Mouse (Mus musculus): ENCODE results near the gene Gm10778. TPM values are rescaled to one million over a fixed set of nuclear protein-coding genes. Genes with fewer than 3 reads are reported as not detected.

Gm10778 gene
- 0.22 TPM in 1 of 2 replicates, not detected in the other for polyA plus RNA-seq (2012; ENCODE audit: low replicate concordance)

DNA sequence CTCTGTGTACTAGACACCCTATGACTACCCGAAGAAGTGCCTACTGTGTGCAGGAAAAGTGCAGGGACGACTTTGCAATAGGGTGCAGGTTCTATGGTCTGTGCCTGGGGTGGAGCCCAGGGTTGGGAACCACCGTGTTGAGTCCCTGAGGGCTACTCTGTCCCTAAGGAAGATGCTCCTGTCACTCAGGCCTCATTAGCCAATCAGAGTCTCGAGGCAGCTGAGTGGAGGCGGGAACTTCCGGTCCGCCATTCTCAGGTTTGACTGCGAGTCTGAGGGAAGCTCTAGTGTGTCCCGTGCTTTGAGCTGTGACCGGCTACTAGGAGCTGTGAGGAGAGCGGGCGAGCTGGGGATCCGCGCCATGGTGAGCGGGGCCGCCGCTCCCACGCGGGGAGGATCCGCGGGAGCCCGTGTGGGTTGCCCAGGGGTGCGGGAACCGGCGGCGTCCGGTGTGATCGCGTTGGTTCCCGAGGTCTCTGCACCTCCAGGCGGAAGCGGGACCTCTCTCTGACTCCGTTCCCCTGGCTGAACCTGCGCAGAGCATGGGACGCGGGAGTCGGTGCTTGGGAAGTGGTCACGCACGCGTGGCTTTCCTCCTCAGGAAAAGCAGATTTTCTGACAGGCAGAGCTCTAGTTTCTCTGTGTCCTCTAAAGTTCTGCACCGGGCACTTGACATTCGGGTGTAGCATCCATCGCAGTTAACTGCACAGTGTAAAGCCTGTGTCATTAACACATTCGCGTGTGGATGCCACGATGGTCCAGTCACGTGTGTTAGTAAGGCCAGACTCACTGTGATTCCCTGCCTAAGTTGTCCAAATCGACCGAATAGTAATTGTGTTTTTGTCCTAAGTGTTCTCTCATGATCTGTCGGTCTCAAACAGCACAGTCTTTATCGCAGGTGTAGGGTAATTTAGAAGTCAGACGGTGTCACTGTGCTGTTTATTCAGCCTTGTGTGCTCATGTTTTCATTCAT is at the start of gene Gm10778:
Gm10778 (plus strand) TSS at position 257 of the 973 bp plus-strand sequence.

GRCm38 (mm10) chr10:81600738-81601203 is 48.1 kb upstream of the Gm10778 start, which contains the start of gene Tle6:
Gene Tle6, minus strand, starts transcription at chr10:81601073.

DNA sequence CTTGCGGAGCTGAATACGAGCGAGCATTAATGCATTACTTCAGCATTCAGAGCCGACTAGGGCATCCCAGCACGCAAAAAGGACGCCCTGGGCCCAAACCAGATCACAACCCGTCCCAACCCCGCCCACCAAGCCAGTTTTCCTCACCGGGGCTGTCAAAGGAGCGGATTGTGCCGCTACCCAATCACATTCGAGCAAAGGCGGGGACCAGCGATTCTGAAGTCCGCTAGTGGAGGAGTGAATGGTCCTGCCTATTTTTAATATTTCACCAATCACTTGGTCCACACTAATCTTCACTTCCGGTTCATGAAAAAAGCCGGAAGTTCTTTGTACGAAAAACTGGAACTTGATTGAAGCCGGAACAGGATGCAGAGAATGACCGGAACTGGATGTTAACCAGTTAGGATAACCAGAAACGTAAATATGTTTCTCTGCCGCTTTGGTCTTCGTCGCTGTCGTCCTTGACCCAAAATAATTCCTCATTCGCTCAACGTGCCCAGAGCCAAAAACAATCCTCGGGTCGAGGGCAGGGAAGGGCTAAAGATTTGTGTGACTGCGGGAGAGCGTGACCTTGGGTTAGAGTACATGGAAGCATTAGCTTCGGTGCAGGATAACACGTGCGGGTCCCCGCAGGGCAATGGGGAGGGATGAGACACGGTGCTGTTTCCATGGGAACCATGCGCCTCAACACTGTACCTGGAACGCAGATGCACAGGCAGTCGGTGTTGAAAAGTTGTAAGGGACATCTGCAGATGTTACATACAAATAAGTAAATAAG is 42.7 kb upstream of the Gm10778 start, which contains the start of gene BC025920:
BC025920 (plus strand) TSS at position 297 of the 778 bp plus-strand sequence.

GRCm38 (mm10) chr10:81626994-81627835 is 21.6 kb upstream of the Gm10778 start, which contains the start of gene Sirt6:
Gene Sirt6, minus strand, starts transcription at chr10:81627797.

DNA sequence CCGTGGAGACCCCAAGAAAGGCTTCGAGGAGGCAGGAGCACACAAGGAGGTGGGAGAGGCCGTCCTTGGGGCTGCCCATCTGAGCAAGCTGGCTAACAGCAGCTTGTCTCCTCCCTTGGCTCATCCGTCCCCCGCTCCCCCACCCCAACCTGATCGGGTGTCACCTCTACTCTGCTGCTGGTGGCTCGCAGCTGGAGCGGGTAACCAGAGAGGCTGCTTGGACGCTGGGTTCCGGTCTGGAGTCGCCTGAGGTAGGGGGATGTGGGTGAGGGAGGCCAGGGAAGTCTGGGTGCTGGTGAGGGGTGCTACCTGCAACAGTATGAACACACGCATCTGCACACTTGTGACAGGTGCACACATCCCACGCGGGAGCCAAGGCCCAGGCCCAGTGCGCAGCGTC is 20.5 kb upstream of the Gm10778 start, which contains the start of gene Ankrd24:
Ankrd24 (plus strand) TSS at position 151 of the 400 bp plus-strand sequence.

GRCm38 (mm10) chr10:81704531-81705301 is 55.9 kb downstream of the Gm10778 start, which contains the start of gene Zfp433:
Gene Zfp433, plus strand, starts transcription at chr10:81704825.

Other genes with a start within 250 kb of the Gm10778 start
- gene Nfic, start 193.4 kb upstream of the Gm10778 start, polyA plus RNA-seq (2012; ENCODE audit: low replicate concordance) = 206 and 375 TPM in 2 replicates
- 0.23 and 0.60 TPM in 2 replicates for gene Celf5, start 166.3 kb upstream of the Gm10778 start, polyA plus RNA-seq (2012; ENCODE audit: low replicate concordance)
- gene Ncln, start 152.7 kb upstream of the Gm10778 start, polyA plus RNA-seq (2012; ENCODE audit: low replicate concordance) = 296 and 494 TPM in 2 replicates
- 34.9 and 78.0 TPM in 2 replicates for gene S1pr4, start 148.9 kb upstream of the Gm10778 start, polyA plus RNA-seq (2012; ENCODE audit: low replicate concordance)
- gene Gna15, start 124.8 kb upstream of the Gm10778 start, polyA plus RNA-seq (2012; ENCODE audit: low replicate concordance) = 30.2 and 35.0 TPM in 2 replicates
- 21.9 and 22.6 TPM in 2 replicates for gene Gna11, start 103.9 kb upstream of the Gm10778 start, polyA plus RNA-seq (2012; ENCODE audit: low replicate concordance)
- gene Aes, start 89.6 kb upstream of the Gm10778 start, polyA plus RNA-seq (2012; ENCODE audit: low replicate concordance) = 1,673 and 2,193 TPM in 2 replicates
- 4.1 and 5.9 TPM in 2 replicates for gene Tle2, start 74.5 kb upstream of the Gm10778 start, polyA plus RNA-seq (2012; ENCODE audit: low replicate concordance)
- 1.3 and 9.1 TPM in 2 replicates for gene Tle6, start 48.0 kb upstream of the Gm10778 start, polyA plus RNA-seq (2012; ENCODE audit: low replicate concordance)
- 0.33 and 0.99 TPM in 2 replicates for gene BC025920, start 42.8 kb upstream of the Gm10778 start, polyA plus RNA-seq (2012; ENCODE audit: low replicate concordance)
- gene Sirt6, start 21.3 kb upstream of the Gm10778 start, polyA plus RNA-seq (2012; ENCODE audit: low replicate concordance) = 83.0 and 132 TPM in 2 replicates
- 8.5 and 13.2 TPM in 2 replicates for gene Ankrd24, start 20.5 kb upstream of the Gm10778 start, polyA plus RNA-seq (2012; ENCODE audit: low replicate concordance)
- gene Zfp433, start 55.8 kb downstream of the Gm10778 start, polyA plus RNA-seq (2012; ENCODE audit: low replicate concordance) = 0.20 TPM in 1 of 2 replicates, not detected in the other
- not detected in 2 replicates for gene Gm3055, start 122.1 kb downstream of the Gm10778 start, polyA plus RNA-seq (2012; ENCODE audit: low replicate concordance)
- gene Gm4767, start 163.1 kb downstream of the Gm10778 start, polyA plus RNA-seq (2012; ENCODE audit: low replicate concordance) = 0.09 TPM in 1 of 2 replicates, not detected in the other
- gene Gm32687, start 214.9 kb downstream of the Gm10778 start, polyA plus RNA-seq (2012; ENCODE audit: low replicate concordance) = not detected in 2 replicates

All from leukemia stem cell, adult 10-12 weeks (primary cell).